Mouse (Mus musculus): Measurements from ENCODE around the gene Rps26.

DNA sequence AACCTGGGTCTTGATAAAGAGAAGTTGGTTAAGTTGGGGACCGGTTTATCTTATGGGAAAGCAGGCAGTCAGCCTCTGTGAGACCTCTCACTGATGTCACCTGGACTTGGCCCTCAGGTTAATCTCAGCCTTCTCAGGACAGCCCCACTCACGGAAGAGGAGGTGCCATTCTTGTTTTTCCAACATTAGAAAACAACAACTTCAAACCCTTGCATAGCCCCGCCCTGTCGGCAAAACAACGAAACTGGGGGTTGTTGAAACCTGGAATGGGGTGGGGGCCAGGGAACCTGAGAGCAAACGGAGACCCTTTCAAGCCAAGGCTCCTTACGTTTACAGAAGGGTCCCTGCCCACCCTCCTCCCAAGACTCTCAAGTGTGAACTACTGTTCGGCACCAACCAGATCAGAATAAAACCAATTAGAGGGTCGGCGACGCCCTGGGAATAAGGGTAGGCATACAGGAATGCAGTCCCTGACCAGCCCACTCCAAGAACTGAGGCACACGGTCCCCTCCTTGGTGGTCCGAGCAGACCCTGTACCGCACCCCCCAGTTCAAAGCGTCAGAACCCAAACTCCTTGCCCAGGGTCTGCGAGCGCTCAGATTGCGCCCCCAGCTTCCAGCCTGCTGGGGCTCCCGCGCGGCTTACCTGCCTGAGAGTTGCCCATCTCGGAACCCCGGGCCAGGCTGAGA lies 37.6 kb downstream of the Rps26 start:
- TF ChIP-seq CTCF (IDR thresholded peaks at IDR 0.05; ENCODE audit: control insufficient read depth, insufficient read depth, low read length) (no peak), POLR2A (IDR thresholded peaks at IDR 0.05; ENCODE audit: borderline replicate concordance, control insufficient read depth, low read depth, low read length) (no peak)
